Mouse (Mus musculus) CH12.LX (cell line): ENCODE results near the gene Cdsn. TPM values are rescaled to one million over a fixed set of nuclear protein-coding genes. Genes with fewer than 3 reads are reported as not detected.

Experiments used
- DNase-seq: peaks from one replicate; pipeline ENCODE4 v3.0.0-alpha.2; 2013; ENCODE audit errors: extremely low read depth
- H3K27ac ChIP-seq: 2 replicates; pipeline ENCODE4 v1.5.1; 2012; ENCODE audit warnings: low read depth, mild to moderate bottlenecking, control low read depth, moderate library complexity; ENCODE audit not compliant: insufficient read depth
- H3K27me3 ChIP-seq: replicated peaks from 2 replicates; pipeline ENCODE3; 2012; ENCODE audit warnings: inconsistent platforms
- H3K36me3 ChIP-seq, 2 experiments: replicated peaks in 1 of 2; 2 replicates each; pipeline versions ENCODE3 to v1.6.1; 2012; ENCODE audit warnings: inconsistent platforms in 1 of 2, low read length in 1 of 2, mild to moderate bottlenecking in 1 of 2, mixed read lengths in 1 of 2, moderate library complexity in 1 of 2; ENCODE audit not compliant: control insufficient read depth in 1 of 2, insufficient read depth in 1 of 2
- H3K4me1 ChIP-seq, 2 experiments: 2 replicates each; pipeline ENCODE4 v1.6.1; 2012; ENCODE audit warnings: inconsistent platforms in 1 of 2, moderate library complexity in 1 of 2; ENCODE audit not compliant: insufficient read depth in 2 of 2, control insufficient read depth in 1 of 2
- H3K4me2 ChIP-seq: 2 replicates; pipeline ENCODE4 v1.6.1; 2012; ENCODE audit warnings: low read depth, mild to moderate bottlenecking, control low read depth; ENCODE audit not compliant: poor library complexity, insufficient read depth, severe bottlenecking
- H3K4me3 ChIP-seq, 3 experiments: fragments of 150-350 bp in 1 of 3; sonication (generic) in 1 of 3; replicated peaks in 1 of 3; 2 replicates each; pipeline versions ENCODE3 to v1.5.1; 2011 to 2012; ENCODE audit warnings: low read depth in 2 of 3, low read length in 2 of 3, mild to moderate bottlenecking in 2 of 3, moderate library complexity in 2 of 3, control low read depth in 1 of 3, improper control_type of control experiment in 1 of 3, inconsistent platforms in 1 of 3, mixed read lengths in 1 of 3; ENCODE audit not compliant: poor library complexity in 1 of 3
- H3K79me2 ChIP-seq: replicated peaks from 2 replicates; pipeline ENCODE4 v1.6.1; 2012; ENCODE audit warnings: mild to moderate bottlenecking, moderate library complexity; ENCODE audit not compliant: control insufficient read depth, poor library complexity, insufficient read depth, severe bottlenecking; ENCODE audit errors: extremely low read depth
- H3K9ac ChIP-seq: 2 replicates; pipeline ENCODE4 v1.6.1; 2012; ENCODE audit warnings: low read depth, mild to moderate bottlenecking, control low read depth, moderate library complexity; ENCODE audit not compliant: insufficient read depth
- H3K9me3 ChIP-seq: replicated peaks from 2 replicates; pipeline ENCODE3; 2012; ENCODE audit warnings: low read length, inconsistent platforms, mixed read lengths
- CHD2 ChIP-seq: IDR thresholded peaks from 2 replicates; pipeline ENCODE4 v1.6.1; 2011; ENCODE audit warnings: low read length, improper control_type of control experiment
- CTCF ChIP-seq, 2 experiments: IDR thresholded peaks in 1 of 2; conservative IDR thresholded peaks in 1 of 2; 2 replicates each; pipeline ENCODE4 v1.5.1; 2011 to 2012; ENCODE audit warnings: low read depth in 2 of 2, low read length in 2 of 2, improper control_type of control experiment in 1 of 2, inconsistent platforms in 1 of 2, mild to moderate bottlenecking in 1 of 2, moderate library complexity in 1 of 2
- E2F4 ChIP-seq: IDR thresholded peaks from 2 replicates; pipeline ENCODE4 v1.6.1; 2011; ENCODE audit warnings: low read depth, low read length, improper control_type of control experiment; ENCODE audit not compliant: insufficient replicate concordance
- ELF1 ChIP-seq: IDR thresholded peaks from 2 replicates; pipeline ENCODE4 v1.6.1; 2014; ENCODE audit warnings: low read depth, mild to moderate bottlenecking, inconsistent platforms, low read length, improper control_type of control experiment
- ETS1 ChIP-seq: conservative IDR thresholded peaks from 2 replicates; pipeline ENCODE4 v1.6.1; 2012; ENCODE audit warnings: low read depth, mild to moderate bottlenecking, inconsistent platforms, low read length, improper control_type of control experiment, moderate library complexity
- GABPA ChIP-seq: IDR thresholded peaks from 2 replicates; pipeline ENCODE4 v1.6.1; 2012; ENCODE audit warnings: low read depth, low read length, improper control_type of control experiment, inconsistent platforms; ENCODE audit not compliant: insufficient replicate concordance
- HCFC1 ChIP-seq: IDR thresholded peaks from 2 replicates; pipeline ENCODE4 v1.6.1; 2012; ENCODE audit warnings: low read depth, mild to moderate bottlenecking, inconsistent platforms, low read length, improper control_type of control experiment
- IRF4 ChIP-seq: IDR thresholded peaks from 2 replicates; pipeline ENCODE4 v1.6.1; 2014; ENCODE audit warnings: low read depth, mild to moderate bottlenecking, inconsistent platforms, low read length, improper control_type of control experiment
- KAT2A ChIP-seq: IDR thresholded peaks from 2 replicates; pipeline ENCODE4 v1.6.1; 2012; ENCODE audit warnings: low read length, improper control_type of control experiment, inconsistent platforms; ENCODE audit not compliant: insufficient replicate concordance
- MAX ChIP-seq: IDR thresholded peaks from 2 replicates; pipeline ENCODE4 v1.6.1; 2011; ENCODE audit warnings: low read length, improper control_type of control experiment
- NELFE ChIP-seq: IDR thresholded peaks from 2 replicates; pipeline ENCODE4 v1.6.1; 2011; ENCODE audit warnings: low read depth, low read length, improper control_type of control experiment
- NRF1 ChIP-seq: IDR thresholded peaks from 2 replicates; pipeline ENCODE4 v1.6.1; 2014; ENCODE audit warnings: low read depth, mild to moderate bottlenecking, inconsistent platforms, low read length, improper control_type of control experiment, moderate library complexity
- SMC3 ChIP-seq: IDR thresholded peaks from 2 replicates; pipeline ENCODE4 v1.6.1; 2011; ENCODE audit warnings: low read depth, low read length, improper control_type of control experiment
- TBP ChIP-seq: conservative IDR thresholded peaks from 2 replicates; pipeline ENCODE4 v1.6.1; 2011; ENCODE audit warnings: low read depth, low read length, improper control_type of control experiment
- TCF12 ChIP-seq: IDR thresholded peaks from 2 replicates; pipeline ENCODE4 v1.6.1; 2014; ENCODE audit warnings: low read depth, mild to moderate bottlenecking, inconsistent platforms, low read length, improper control_type of control experiment
- USF1 ChIP-seq: IDR thresholded peaks from 2 replicates; pipeline ENCODE4 v1.6.1; 2014; ENCODE audit warnings: low read depth, mild to moderate bottlenecking, inconsistent platforms, low read length, improper control_type of control experiment
- USF2 ChIP-seq: conservative IDR thresholded peaks from 2 replicates; pipeline ENCODE4 v1.6.1; 2011; ENCODE audit warnings: low read depth, low read length, improper control_type of control experiment
- ZC3H11A ChIP-seq: IDR thresholded peaks from 2 replicates; pipeline ENCODE4 v1.6.1; 2012; ENCODE audit warnings: low read depth, mild to moderate bottlenecking, inconsistent platforms, low read length, improper control_type of control experiment
- ZKSCAN1 ChIP-seq: IDR thresholded peaks from 2 replicates; pipeline ENCODE4 v1.6.1; 2012; ENCODE audit warnings: low read depth, inconsistent platforms, low read length, improper control_type of control experiment, borderline replicate concordance
- ZMIZ1 ChIP-seq: IDR thresholded peaks from 2 replicates; pipeline ENCODE4 v1.6.1; 2012; ENCODE audit warnings: low read depth, mild to moderate bottlenecking, inconsistent platforms, low read length, improper control_type of control experiment
- ZNF384 ChIP-seq: IDR thresholded peaks from 2 replicates; pipeline ENCODE4 v1.6.1; 2012; ENCODE audit warnings: low read depth, low read length, improper control_type of control experiment, inconsistent platforms
- dilution Hi-C: fragments of 300-500 bp; cut with MboI; formaldehyde crosslinking; loops from 2 replicates; pipeline ENCODE4 v1.14.3; 2020; ENCODE audit warnings: low sequenced_read_pairs; ENCODE audit not compliant: extremely low pct_unique_long_range_greater_than_20kb, extremely low pct_ligation_motif_present
- in situ Hi-C: fragments of 300-500 bp; cut with MboI; formaldehyde crosslinking; loops from 3 replicates; pipeline ENCODE4 v1.14.3; 2019; ENCODE audit warnings: low sequenced_read_pairs, low pct_ligation_motif_present, low pct_unique_long_range_greater_than_20kb, mixed read lengths
- polyA plus RNA-seq: library from polyadenylated mRNA; unstranded; fragments of >175 nt; gene quantifications from 2 replicates; pipeline ENCODE4 v1.2.1, GENCODE M21; 2012; ENCODE audit warnings: low read depth; ENCODE audit not compliant: insufficient read length
- total RNA-seq, 2 experiments: library from RNA; depleted of rRNA; stranded (reverse); fragments of 300-350 nt in 1 of 2; fragments of >200 nt in 1 of 2; gene quantifications; 2 replicates each; pipeline ENCODE4 v1.2.3; 2012 to 2014

The Cdsn gene
- total and polyA plus RNA-seq, 3 experiments, result 0.17 to 1.4 (median 0.76) TPM

GRCm38 (mm10) chr17:35550143-35550494, 1.8 kb upstream of the Cdsn start:
- Histone ChIP-seq H3K36me3 (no peaks in the 10 kb centered on the region), H3K79me2 (no peaks in the 10 kb centered on the region), H3K27ac (no peak overlapping the region), H3K4me2 (no peak overlapping the region), H3K27me3 (peaks cover 2% of the 10 kb centered on the region), H3K9ac (no peak overlapping the region), H3K9me3 (peaks cover 3% of the 10 kb centered on the region), H3K4me1 (peaks cover 20 to 45% of the 10 kb centered on the region in 2 experiments), H3K4me3 (no peak overlapping the region)
- TF ChIP-seq CTCF (conservative IDR thresholded peaks at IDR 0.05 in 1 of 2, IDR thresholded peaks at IDR 0.05 in 1 of 2; ENCODE audit: low read depth in 2 of 2, low read length in 2 of 2) (0 out of 4 replicates have a peak, but pooled peaks of 1 of the 2 experiments have one; percentile 1), GABPA (no peak), ZKSCAN1 (no peak), ZNF384 (no peak), ZMIZ1 (no peak), USF2 (no peak), ELF1 (no peak), ETS1 (no peak)
- in situ Hi-C loops (loop anchor here (5.0 kb wide), 1 partner anchor 33 kb away; the partner anchor contains the start of genes Cchcr1 and Tcf19), dilution Hi-C loops (no loop called here)
- DNase-seq, result no peak

DNA sequence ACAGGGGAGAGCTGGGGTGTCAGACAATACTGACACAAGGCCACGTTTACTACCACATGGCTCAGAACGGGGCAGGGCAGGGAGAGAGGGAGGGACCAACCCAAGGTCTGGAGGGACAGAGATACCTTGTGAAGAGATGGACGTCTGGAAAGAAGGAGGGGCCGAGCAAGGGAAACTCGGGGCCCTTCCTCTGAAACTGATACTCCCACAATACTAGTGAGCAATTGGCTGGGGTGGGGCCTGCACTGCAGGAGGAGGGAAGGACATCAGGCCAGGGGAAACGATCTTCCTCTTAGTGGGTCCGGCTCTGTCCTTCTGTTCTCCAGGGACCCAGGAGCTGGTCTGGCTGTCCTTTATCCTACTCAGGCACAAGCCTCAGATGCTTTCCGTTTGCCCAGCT, 1.1 kb upstream of the Cdsn start:
- peaks cover 3% of the 10 kb centered on the region for H3K9me3 ChIP-seq
- no peak overlapping the region for H3K4me2 ChIP-seq
- H3K4me3 ChIP-seq, result no peak overlapping the region
- in situ Hi-C loops, result loop anchor here (5.0 kb wide), 1 partner anchor 34 kb away; the partner anchor contains the start of genes Cchcr1 and Tcf19
- no peaks in the 10 kb centered on the region for H3K79me2 ChIP-seq
- H3K27ac ChIP-seq, result no peak overlapping the region
- TF ChIP-seq E2F4 (no peak), TCF12 (no peak), NRF1 (no peak), NELFE (no peak), ELF1 (no peak), HCFC1 (no peak), IRF4 (no peak), ZKSCAN1 (no peak), CHD2 (no peak), ZC3H11A (no peak), TBP (no peak), MAX (no peak), USF1 (no peak), SMC3 (no peak), USF2 (no peak), KAT2A (no peak)
- TF ChIP-seq, all 38 proteins: peak for 0
- Histone ChIP-seq H3K4me1 (peaks cover 20 to 46% of the 10 kb centered on the region in 2 experiments), H3K9ac (no peak overlapping the region), H3K36me3 (no peaks in the 10 kb centered on the region), H3K27me3 (peaks cover 2% of the 10 kb centered on the region)
- DNase-seq, result no peak
- dilution Hi-C loops, result no loop called here
